Mouse (Mus musculus) kidney, postnatal 36 days (tissue): ENCODE measurements around the gene Slc11a2.

Experiments used
- DNase-seq, 2 experiments: peaks; one replicate each; pipeline ENCODE4 v3.0.0; 2021 to 2022; ENCODE audit warnings: mixed read lengths in 2 of 2

Slc11a2 gene

GRCm38 (mm10) chr15:100433234-100433633 lies 8.4 kb upstream of the Slc11a2 start:
- DNase-seq, result no peak

- DNase-seq, result peak; percentile 59 to 74
These were observed 5.2 kb upstream of the Slc11a2 start for GRCm38 (mm10) chr15:100429959-100430565.

GRCm38 (mm10) chr15:100428296-100428905 lies 3.5 kb upstream of the Slc11a2 start:
- DNase-seq, result no peak

GRCm38 (mm10) chr15:100423916-100424315 lies 956 bp downstream of the Slc11a2 start:
- peak; percentile 51 to 70 for DNase-seq

- peak; percentile 98 for DNase-seq
These were observed 1.7 kb downstream of the Slc11a2 start for GRCm38 (mm10) chr15:100422899-100423860.

GRCm38 (mm10) chr15:100422476-100422875 lies 2.4 kb downstream of the Slc11a2 start:
- DNase-seq, result peak in 1 of 2 experiments; percentile 51

- peak; percentile 82 to 89 for DNase-seq
These were observed 3.1 kb downstream of the Slc11a2 start, which contains the start of gene Gm5475 for GRCm38 (mm10) chr15:100421758-100422197. Gm5475 (plus strand) TSS chr15:100422147.

- DNase-seq, result peak in 1 of 2 experiments; percentile 34
These were observed 3.7 kb downstream of the Slc11a2 start for GRCm38 (mm10) chr15:100421059-100421757.

- no peak for DNase-seq
These were observed 4.7 kb downstream of the Slc11a2 start for GRCm38 (mm10) chr15:100419901-100420745.

- peak in 1 of 2 experiments; percentile 30 for DNase-seq
These were observed 5.6 kb downstream of the Slc11a2 start for GRCm38 (mm10) chr15:100419311-100419710.

GRCm38 (mm10) chr15:100417854-100418450 lies 6.9 kb downstream of the Slc11a2 start:
- DNase-seq, result no peak

GRCm38 (mm10) chr15:100415684-100416083 lies 9.2 kb downstream of the Slc11a2 start:
- peak in 1 of 2 experiments; percentile 61 for DNase-seq

- peak in 1 of 2 experiments; percentile 38 for DNase-seq
These were observed 9.9 kb downstream of the Slc11a2 start for GRCm38 (mm10) chr15:100414942-100415341.

GRCm38 (mm10) chr15:100414011-100414410 lies 10.9 kb downstream of the Slc11a2 start:
- DNase-seq, result peak; percentile 68 to 70

GRCm38 (mm10) chr15:100413306-100413705 lies 11.6 kb downstream of the Slc11a2 start:
- DNase-seq, result peak; percentile 42 to 52

- peak in 1 of 2 experiments; percentile 59 for DNase-seq
These were observed 13.1 kb downstream of the Slc11a2 start for GRCm38 (mm10) chr15:100411731-100412130.

GRCm38 (mm10) chr15:100410918-100411672 lies 13.8 kb downstream of the Slc11a2 start:
- DNase-seq, result peak; percentile 90 to 91

- peak; percentile 57 to 58 for DNase-seq
These were observed 18.8 kb downstream of the Slc11a2 start for GRCm38 (mm10) chr15:100406088-100406487.

GRCm38 (mm10) chr15:100403318-100404000 lies 21.4 kb downstream of the Slc11a2 start:
- DNase-seq, result peak; percentile 78 to 88
